Mouse (Mus musculus): ENCODE measurements around the gene Foxn3. TPM values are rescaled to one million over a fixed set of nuclear protein-coding genes. Genes with fewer than 3 reads are reported as not detected.

Foxn3 gene
- polyA plus RNA-seq, 1 experiment from 2014 or later = 75.5 TPM

DNA sequence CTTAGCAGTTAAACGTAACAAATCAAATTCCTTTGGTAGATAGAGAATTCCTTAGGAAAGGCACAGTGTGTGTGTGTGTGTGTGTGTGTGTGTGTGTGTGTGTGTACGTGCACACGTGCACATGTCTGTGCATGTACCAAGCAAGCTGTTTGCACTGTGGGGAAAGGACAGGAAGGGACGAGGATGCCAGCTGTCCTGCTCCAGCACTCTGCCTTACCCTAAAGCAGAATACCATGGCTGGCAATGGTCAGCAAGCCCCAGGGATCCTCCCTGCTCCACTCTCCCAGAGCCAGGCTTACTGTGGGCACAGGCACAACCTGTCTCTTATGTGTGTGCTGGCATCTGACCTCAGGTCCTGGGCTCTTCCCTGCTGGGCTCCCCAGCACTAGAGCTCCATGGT is 218.1 kb downstream of the Foxn3 start:
- Histone ChIP-seq H3K9me3 (replicated peaks; ENCODE audit: control insufficient read depth, low read length) (no peaks in the 10 kb centered on the region), H3K4me3 (ENCODE audit: low read depth, low read length) (no peak overlapping the region), H3K4me2 (no peak overlapping the region), H3K9ac (ENCODE audit: low read depth, low read length) (no peak overlapping the region), H3K27ac (ENCODE audit: low read depth, low read length) (no peak overlapping the region), H3K27me3 (ENCODE audit: control insufficient read depth, insufficient read depth, low read length) (no peaks in the 10 kb centered on the region), H3K36me3 (ENCODE audit: control insufficient read depth, insufficient read depth, low read length) (no peaks in the 10 kb centered on the region), H3K4me1 (ENCODE audit: control insufficient read depth, insufficient read depth, low read length) (peaks cover 49% of the 10 kb centered on the region)
- WGBS (ENCODE audit: insufficient replicate concordance) = 75% methylated on average over 4 of the region's 4 CpGs
- no peak for ATAC-seq (replicated peaks; ENCODE audit: insufficient number of reproducible peaks, low FRiP score, low TSS enrichment)

DNA sequence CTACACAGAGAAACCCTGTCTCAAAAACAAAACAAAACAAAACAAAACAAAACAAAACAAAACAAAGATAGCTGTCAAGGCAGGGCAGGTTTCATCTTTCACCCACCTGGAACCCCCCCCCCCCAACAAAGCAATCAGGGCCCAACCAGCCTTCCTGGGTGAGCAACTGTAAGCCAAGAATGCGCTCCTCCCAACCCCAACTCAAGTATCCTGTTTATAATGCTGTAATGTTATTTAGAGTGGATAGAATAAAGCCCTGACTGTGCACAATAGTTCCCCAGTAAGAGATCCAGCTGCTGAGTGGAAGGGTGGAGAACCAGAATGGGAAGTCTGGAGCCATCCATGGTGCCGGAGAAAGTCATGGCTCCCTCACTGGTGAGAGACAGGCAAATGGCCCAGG is 220.0 kb downstream of the Foxn3 start:
- Histone ChIP-seq H3K4me2 (no peak overlapping the region), H3K4me1 (ENCODE audit: control insufficient read depth, insufficient read depth, low read length) (peaks cover 31% of the 10 kb centered on the region), H3K36me3 (ENCODE audit: control insufficient read depth, insufficient read depth, low read length) (no peaks in the 10 kb centered on the region), H3K27ac (ENCODE audit: low read depth, low read length) (no peak overlapping the region), H3K9ac (ENCODE audit: low read depth, low read length) (no peak overlapping the region), H3K4me3 (ENCODE audit: low read depth, low read length) (no peak overlapping the region), H3K27me3 (ENCODE audit: control insufficient read depth, insufficient read depth, low read length) (no peaks in the 10 kb centered on the region), H3K9me3 (replicated peaks; ENCODE audit: control insufficient read depth, low read length) (no peaks in the 10 kb centered on the region)
- ATAC-seq (replicated peaks; ENCODE audit: insufficient number of reproducible peaks, low FRiP score, low TSS enrichment) = no peak
- WGBS (ENCODE audit: insufficient replicate concordance) = 94% methylated on average over 2 of the region's 2 CpGs

DNA sequence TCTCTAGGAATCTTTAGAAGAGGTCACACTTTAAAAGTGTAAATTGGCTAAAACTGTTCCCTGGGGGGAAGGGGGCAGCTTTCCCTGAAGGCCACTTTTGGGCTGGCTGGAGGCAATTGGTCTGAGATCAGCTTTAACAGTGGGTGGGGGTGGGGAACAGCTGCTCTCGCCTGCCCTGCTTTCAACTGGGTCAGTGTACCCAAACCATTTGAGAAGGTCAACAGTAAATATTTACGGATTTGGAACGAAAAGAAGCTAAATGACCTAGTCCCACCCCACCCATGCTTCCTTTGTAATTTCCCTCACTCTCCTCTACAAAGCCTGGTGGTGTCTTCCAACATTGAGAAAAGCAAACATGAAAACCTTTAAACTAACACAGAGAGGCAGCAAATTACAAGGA is 221.2 kb downstream of the Foxn3 start:
- 16% methylated on average over 3 of the region's 3 CpGs for WGBS (ENCODE audit: insufficient replicate concordance)
- no peaks in the 10 kb centered on the region for H3K27me3 ChIP-seq (ENCODE audit: control insufficient read depth, insufficient read depth, low read length)
- no peak overlapping the region for H3K4me2 ChIP-seq
- peaks cover 31% of the 10 kb centered on the region for H3K4me1 ChIP-seq (ENCODE audit: control insufficient read depth, insufficient read depth, low read length)
- no peaks in the 10 kb centered on the region for H3K36me3 ChIP-seq (ENCODE audit: control insufficient read depth, insufficient read depth, low read length)
- H3K9ac ChIP-seq (ENCODE audit: low read depth, low read length) = no peak overlapping the region
- H3K9me3 ChIP-seq (replicated peaks; ENCODE audit: control insufficient read depth, low read length) = no peaks in the 10 kb centered on the region
- no peak for ATAC-seq (replicated peaks; ENCODE audit: insufficient number of reproducible peaks, low FRiP score, low TSS enrichment)
- no peak overlapping the region for H3K4me3 ChIP-seq (ENCODE audit: low read depth, low read length)
- no peak overlapping the region for H3K27ac ChIP-seq (ENCODE audit: low read depth, low read length)

DNA sequence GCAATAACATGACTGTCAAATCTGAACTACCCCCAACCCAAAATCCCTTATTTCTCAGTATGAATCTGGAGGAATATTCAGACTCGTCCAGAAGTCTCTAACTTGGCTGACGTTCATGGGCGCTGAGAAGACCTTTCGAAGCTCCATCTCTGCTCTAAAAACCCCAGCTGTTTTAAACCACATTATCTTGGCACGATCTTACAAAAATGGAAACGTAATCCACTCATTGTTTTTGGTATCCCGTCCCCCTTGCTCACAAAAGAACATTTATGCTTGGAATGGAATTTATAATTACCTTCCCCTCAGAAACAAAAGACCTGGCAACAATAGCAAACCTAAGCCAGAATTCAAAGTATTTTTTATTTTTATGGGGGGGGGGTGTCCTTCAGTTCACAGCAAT is 221.6 kb downstream of the Foxn3 start:
- peaks cover 31% of the 10 kb centered on the region for H3K4me1 ChIP-seq (ENCODE audit: control insufficient read depth, insufficient read depth, low read length)

DNA sequence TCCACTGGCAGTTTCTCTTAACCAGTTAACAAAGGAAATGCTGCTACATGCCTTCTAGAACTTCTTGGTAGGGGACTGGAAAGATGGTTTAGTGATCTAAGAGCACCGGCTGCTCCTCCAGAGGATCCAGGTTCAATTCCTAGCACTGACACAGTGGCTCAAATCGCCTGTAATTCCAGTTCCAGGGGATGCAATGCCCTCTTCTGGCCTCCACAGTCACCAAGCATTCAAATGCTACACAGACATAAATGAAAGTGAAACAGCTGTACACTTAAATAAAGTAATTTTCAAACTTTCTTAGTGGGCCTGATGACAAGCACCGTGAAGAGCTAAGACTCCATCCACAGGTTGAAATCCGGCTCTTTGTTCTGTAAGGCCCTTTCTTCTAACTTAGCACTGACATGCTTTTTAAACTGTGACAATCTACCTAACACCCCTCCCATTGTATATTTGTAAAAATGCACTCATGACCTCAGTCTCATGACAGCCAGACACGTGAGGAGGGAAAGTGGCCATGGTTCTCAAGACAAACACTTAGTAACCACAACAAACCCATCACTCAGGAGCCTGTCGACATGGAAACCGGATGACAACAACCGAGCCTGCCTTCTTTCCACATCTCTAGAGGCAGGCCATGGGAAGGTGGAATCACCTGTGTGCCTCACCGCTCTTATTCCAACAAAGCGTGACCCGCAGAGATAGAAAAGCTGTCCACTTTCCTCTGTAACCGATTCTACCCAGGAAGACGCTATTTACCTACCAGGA is 222.8 kb downstream of the Foxn3 start:
- Histone ChIP-seq H3K36me3 (ENCODE audit: control insufficient read depth, insufficient read depth, low read length) (no peaks in the 10 kb centered on the region), H3K4me2 (no peak overlapping the region), H3K4me3 (ENCODE audit: low read depth, low read length) (no peak overlapping the region), H3K4me1 (ENCODE audit: control insufficient read depth, insufficient read depth, low read length) (peaks cover 40% of the 10 kb centered on the region), H3K9ac (ENCODE audit: low read depth, low read length) (no peak overlapping the region), H3K27ac (ENCODE audit: low read depth, low read length) (no peak overlapping the region), H3K27me3 (ENCODE audit: control insufficient read depth, insufficient read depth, low read length) (no peaks in the 10 kb centered on the region), H3K9me3 (replicated peaks; ENCODE audit: control insufficient read depth, low read length) (no peaks in the 10 kb centered on the region)
- ATAC-seq (replicated peaks; ENCODE audit: insufficient number of reproducible peaks, low FRiP score, low TSS enrichment) = no peak
- 69% methylated on average over 13 of the region's 13 CpGs for WGBS (ENCODE audit: insufficient replicate concordance)

More for the DNA sequence above, 221.6 kb downstream of the Foxn3 start:
- WGBS (ENCODE audit: insufficient replicate concordance) = 50% methylated on average over 7 of the region's 7 CpGs
- Histone ChIP-seq H3K9ac (ENCODE audit: low read depth, low read length) (no peak overlapping the region), H3K9me3 (replicated peaks; ENCODE audit: control insufficient read depth, low read length) (no peaks in the 10 kb centered on the region), H3K27me3 (ENCODE audit: control insufficient read depth, insufficient read depth, low read length) (no peaks in the 10 kb centered on the region), H3K4me3 (ENCODE audit: low read depth, low read length) (no peak overlapping the region), H3K36me3 (ENCODE audit: control insufficient read depth, insufficient read depth, low read length) (no peaks in the 10 kb centered on the region), H3K4me2 (no peak overlapping the region), H3K27ac (ENCODE audit: low read depth, low read length) (no peak overlapping the region)
- ATAC-seq (replicated peaks; ENCODE audit: insufficient number of reproducible peaks, low FRiP score, low TSS enrichment) = no peak

DNA sequence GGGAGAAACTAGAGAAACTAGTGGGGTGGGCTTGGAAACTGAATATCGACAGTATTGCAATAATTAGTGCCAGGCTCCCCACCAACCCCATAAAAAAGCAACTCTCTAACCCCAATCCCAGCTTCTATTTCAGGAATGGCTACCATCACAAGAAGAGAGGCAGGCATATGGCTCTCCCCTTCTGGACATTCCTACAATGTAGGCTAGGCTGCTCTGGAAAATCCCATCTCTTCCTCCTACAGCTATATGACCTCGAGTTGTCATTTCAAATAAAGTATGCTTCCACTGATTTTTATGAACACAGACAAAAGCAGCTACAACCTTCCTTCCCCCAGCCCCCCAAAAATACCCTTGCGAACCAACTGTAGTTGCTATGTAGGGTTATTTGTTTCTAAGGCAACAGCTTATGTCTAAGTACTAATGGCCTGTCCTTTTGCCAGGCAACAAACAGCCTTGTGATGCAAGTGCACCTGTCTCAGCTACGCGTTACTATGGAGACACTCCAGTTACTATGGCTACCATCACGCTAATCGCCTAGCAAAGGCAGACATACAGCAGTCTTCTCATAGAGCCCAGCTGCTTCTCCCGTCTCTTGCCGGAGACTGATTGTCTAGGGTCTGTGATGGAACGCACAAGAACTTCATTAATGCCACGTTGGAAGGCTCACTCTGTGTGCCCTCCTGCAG is 223.6 kb downstream of the Foxn3 start:
- H3K27ac ChIP-seq (ENCODE audit: low read depth, low read length) = no peak overlapping the region
- H3K4me3 ChIP-seq (ENCODE audit: low read depth, low read length) = no peak overlapping the region
- no peaks in the 10 kb centered on the region for H3K9me3 ChIP-seq (replicated peaks; ENCODE audit: control insufficient read depth, low read length)
- H3K36me3 ChIP-seq (ENCODE audit: control insufficient read depth, insufficient read depth, low read length) = no peaks in the 10 kb centered on the region
- no peak overlapping the region for H3K4me2 ChIP-seq
- peaks cover 36% of the 10 kb centered on the region for H3K4me1 ChIP-seq (ENCODE audit: control insufficient read depth, insufficient read depth, low read length)
- H3K27me3 ChIP-seq (ENCODE audit: control insufficient read depth, insufficient read depth, low read length) = no peaks in the 10 kb centered on the region
- WGBS (ENCODE audit: insufficient replicate concordance) = 91% methylated on average over 11 of the region's 11 CpGs
- H3K9ac ChIP-seq (ENCODE audit: low read depth, low read length) = no peak overlapping the region
- no peak for ATAC-seq (replicated peaks; ENCODE audit: insufficient number of reproducible peaks, low FRiP score, low TSS enrichment)

DNA sequence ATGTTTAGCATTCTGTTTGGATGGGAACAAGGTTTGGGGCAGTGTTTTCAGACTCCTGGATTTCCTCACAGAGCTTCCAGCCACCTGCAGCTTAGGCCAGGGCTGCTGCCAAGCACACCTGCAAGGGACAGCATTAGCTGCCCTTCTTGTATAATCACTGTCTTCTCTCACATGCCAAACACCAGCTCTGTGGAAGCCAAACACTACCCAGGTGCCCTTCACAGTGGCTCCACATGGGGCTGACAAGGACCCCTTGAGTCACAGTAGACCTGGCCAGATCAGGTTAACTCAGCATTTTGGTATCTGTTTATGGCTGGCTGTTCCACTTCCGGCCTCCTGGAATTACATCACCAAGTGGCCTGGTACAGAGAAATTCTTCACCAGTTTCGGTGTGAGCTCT is 224.6 kb downstream of the Foxn3 start:
- no peak for ATAC-seq (replicated peaks; ENCODE audit: insufficient number of reproducible peaks, low FRiP score, low TSS enrichment)
- 85% methylated on average over 2 of the region's 2 CpGs for WGBS (ENCODE audit: insufficient replicate concordance)
- no peak overlapping the region for H3K4me2 ChIP-seq
- no peak overlapping the region for H3K9ac ChIP-seq (ENCODE audit: low read depth, low read length)
- no peak overlapping the region for H3K4me3 ChIP-seq (ENCODE audit: low read depth, low read length)
- H3K27me3 ChIP-seq (ENCODE audit: control insufficient read depth, insufficient read depth, low read length) = no peaks in the 10 kb centered on the region
- H3K9me3 ChIP-seq (replicated peaks; ENCODE audit: control insufficient read depth, low read length) = no peaks in the 10 kb centered on the region
- H3K4me1 ChIP-seq (ENCODE audit: control insufficient read depth, insufficient read depth, low read length) = peaks cover 37% of the 10 kb centered on the region
- H3K27ac ChIP-seq (ENCODE audit: low read depth, low read length) = no peak overlapping the region
- H3K36me3 ChIP-seq (ENCODE audit: control insufficient read depth, insufficient read depth, low read length) = no peaks in the 10 kb centered on the region

DNA sequence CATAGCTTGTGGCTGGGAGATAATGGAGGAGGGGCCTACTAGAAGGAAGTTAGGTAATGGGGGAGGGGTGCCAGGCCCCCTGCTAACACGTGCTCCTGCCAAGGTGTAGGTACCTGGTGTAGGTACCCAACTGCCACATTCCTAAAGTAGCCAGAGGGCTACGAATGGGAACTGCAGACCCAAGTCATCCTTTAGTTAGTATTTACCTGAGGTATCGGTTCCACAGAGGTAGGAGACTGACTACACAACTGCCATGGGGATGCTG is 226.3 kb downstream of the Foxn3 start:
- 72% methylated on average over 3 of the region's 3 CpGs for WGBS (ENCODE audit: insufficient replicate concordance)
- ATAC-seq (replicated peaks; ENCODE audit: insufficient number of reproducible peaks, low FRiP score, low TSS enrichment) = no peak
- peaks cover 39% of the 10 kb centered on the region for H3K4me1 ChIP-seq (ENCODE audit: control insufficient read depth, insufficient read depth, low read length)

More for the DNA sequence above, 226.3 kb downstream of the Foxn3 start:
- Histone ChIP-seq H3K9ac (ENCODE audit: low read depth, low read length) (no peak overlapping the region), H3K9me3 (replicated peaks; ENCODE audit: control insufficient read depth, low read length) (no peaks in the 10 kb centered on the region), H3K4me2 (no peak overlapping the region), H3K36me3 (ENCODE audit: control insufficient read depth, insufficient read depth, low read length) (no peaks in the 10 kb centered on the region), H3K4me3 (ENCODE audit: low read depth, low read length) (no peak overlapping the region), H3K27ac (ENCODE audit: low read depth, low read length) (no peak overlapping the region), H3K27me3 (ENCODE audit: control insufficient read depth, insufficient read depth, low read length) (no peaks in the 10 kb centered on the region)
